Mouse (Mus musculus) thymus, adult 2 months (tissue): Measurements from ENCODE around the gene Lrrc10. TPM values are rescaled to one million over a fixed set of nuclear protein-coding genes. Genes with fewer than 3 reads are reported as not detected.

Experiments used
- DNase-seq: peaks from one replicate; pipeline ENCODE4 v3.0.0; 2021
- H3K27ac ChIP-seq: fragments of 200-500 bp; 2 replicates; pipeline ENCODE4 v1.5.1; 2012; ENCODE audit warnings: low read length, control low read depth; ENCODE audit not compliant: control insufficient read depth, insufficient read depth
- H3K27me3 ChIP-seq: fragments of 200-500 bp; 2 replicates; pipeline ENCODE4 v1.6.1; 2012; ENCODE audit warnings: mild to moderate bottlenecking, low read length, moderate library complexity, mixed read lengths; ENCODE audit not compliant: control insufficient read depth, insufficient read depth
- H3K36me3 ChIP-seq: fragments of 200-500 bp; 2 replicates; pipeline ENCODE4 v1.6.1; 2012; ENCODE audit warnings: mild to moderate bottlenecking, low read length, moderate library complexity; ENCODE audit not compliant: control insufficient read depth, insufficient read depth
- H3K4me1 ChIP-seq: fragments of 200-500 bp; replicated peaks from 2 replicates; pipeline ENCODE4 v1.6.1; 2012; ENCODE audit warnings: low read length; ENCODE audit not compliant: control insufficient read depth, insufficient read depth
- H3K4me3 ChIP-seq: fragments of 200-500 bp; 2 replicates; pipeline ENCODE4 v1.5.1; 2012; ENCODE audit warnings: mild to moderate bottlenecking, low read length, control low read depth, moderate library complexity; ENCODE audit not compliant: control insufficient read depth, insufficient read depth
- CTCF ChIP-seq: fragments of 200-500 bp; IDR thresholded peaks from 2 replicates; pipeline ENCODE4 v1.5.1; 2012; ENCODE audit warnings: mild to moderate bottlenecking, control low read depth, low read length, moderate library complexity, borderline replicate concordance; ENCODE audit not compliant: control insufficient read depth, poor library complexity, insufficient read depth; ENCODE audit errors: extremely low read depth
- POLR2A ChIP-seq: fragments of 200-500 bp; IDR thresholded peaks from 2 replicates; pipeline ENCODE4 v1.6.1; 2012; ENCODE audit warnings: mild to moderate bottlenecking, low read length, control low read depth, moderate library complexity; ENCODE audit not compliant: control insufficient read depth, poor library complexity, insufficient read depth; ENCODE audit errors: extremely low read depth
- WGBS: fragments of 180-500 bp; shearing (Covaris S2); methylation state at CpG from one replicate; pipeline ENCODE4 v1.1.7; 2018; 5-methylcytosine and 5-hydroxymethylcytosine counted together
- polyA plus RNA-seq: library from polyadenylated mRNA; depleted of rRNA; stranded (reverse); fragments of >200 nt; gene quantifications from 2 replicates; pipeline ENCODE4 v1.2.3, GENCODE M21; 2012; rRNA removed

The Lrrc10 gene
- polyA plus RNA-seq, result 0.47 and 15.3 TPM in 2 replicates

- Histone ChIP-seq H3K27ac (no peak within 1 kb of the TSS), H3K27me3 (no peaks in the 10 kb centered on the region), H3K36me3 (peaks cover 11% of the 10 kb centered on the region), H3K4me1 (no peaks in the 10 kb centered on the region; the same call in 1 of the 2 replicates), H3K4me3 (no peak within 1 kb of the TSS)
- TF ChIP-seq POLR2A, result no peak
- no peak for TF ChIP-seq CTCF
- DNase-seq, result no peak
- WGBS, result 60% methylated on average over 40 of the region's 40 CpGs
These were observed at the start of gene Lrrc10 for GRCm38 (mm10) chr10:117045175-117046056. Lrrc10 (plus strand) TSS chr10:117045341.

GRCm38 (mm10) chr10:116995584-116996235 is 49.4 kb upstream of the Lrrc10 start:
- 76% methylated on average over 6 of the region's 6 CpGs for whole genome bisulfite sequencing
- Histone ChIP-seq H3K27ac (no peak overlapping the region), H3K4me3 (no peak overlapping the region), H3K36me3 (no peaks in the 10 kb centered on the region), H3K27me3 (no peaks in the 10 kb centered on the region), H3K4me1 (no peaks in the 10 kb centered on the region)
- DNase-seq, result no peak
- TF ChIP-seq CTCF (no peak), POLR2A (no peak)

GRCm38 (mm10) chr10:116996236-116996600 is 48.9 kb upstream of the Lrrc10 start:
- no peak overlapping the region for H3K27ac ChIP-seq
- H3K27me3 ChIP-seq, result no peaks in the 10 kb centered on the region
- 46% methylated on average over 6 of the region's 6 CpGs for WGBS
- DNase-seq, result no peak
- no peaks in the 10 kb centered on the region for H3K4me1 ChIP-seq
- H3K36me3 ChIP-seq, result no peaks in the 10 kb centered on the region
- no peak for TF ChIP-seq CTCF
- TF ChIP-seq POLR2A, result no peak
- no peak overlapping the region for H3K4me3 ChIP-seq

GRCm38 (mm10) chr10:116998716-116999455 is 46.3 kb upstream of the Lrrc10 start:
- DNase-seq, result no peak
- no peak overlapping the region for H3K27ac ChIP-seq
- WGBS, result 91% methylated on average over 17 of the region's 17 CpGs
- TF ChIP-seq POLR2A (no peak), CTCF (no peak)
- no peaks in the 10 kb centered on the region for H3K4me1 ChIP-seq
- no peak overlapping the region for H3K4me3 ChIP-seq
- H3K27me3 ChIP-seq, result no peaks in the 10 kb centered on the region
- H3K36me3 ChIP-seq, result no peaks in the 10 kb centered on the region

- H3K27ac ChIP-seq, result no peak overlapping the region
- H3K36me3 ChIP-seq, result no peaks in the 10 kb centered on the region
- 84% methylated on average over 12 of the region's 12 CpGs for WGBS
- DNase-seq, result no peak
- no peaks in the 10 kb centered on the region for H3K4me1 ChIP-seq
- TF ChIP-seq CTCF, result no peak
- TF ChIP-seq POLR2A, result no peak
- H3K27me3 ChIP-seq, result no peaks in the 10 kb centered on the region
- H3K4me3 ChIP-seq, result no peak overlapping the region
These were observed 44.2 kb upstream of the Lrrc10 start for GRCm38 (mm10) chr10:117000975-117001374.

- no peak overlapping the region for H3K27ac ChIP-seq
- TF ChIP-seq CTCF, result no peak
- no peak for TF ChIP-seq POLR2A
- no peaks in the 10 kb centered on the region for H3K4me1 ChIP-seq
- H3K4me3 ChIP-seq, result no peak overlapping the region
- no peaks in the 10 kb centered on the region for H3K36me3 ChIP-seq
- DNase-seq, result no peak
- WGBS, result 91% methylated on average over 5 of the region's 5 CpGs
- no peaks in the 10 kb centered on the region for H3K27me3 ChIP-seq
These were observed 40.4 kb upstream of the Lrrc10 start for GRCm38 (mm10) chr10:117004695-117005094.
